Mouse (Mus musculus) intestine, embryonic 16.5 days (tissue): ENCODE data around the gene Zfp541. TPM values are rescaled to one million over a fixed set of nuclear protein-coding genes. Genes with fewer than 3 reads are reported as not detected.
A peak's percentile ranks its signal among the peaks of the same experiment; 100 is the strongest.

ENCODE experiments used
- ATAC-seq: fragments of 200-750 bp; cut with Nextera tagmentation; 2 replicates; pipeline ENCODE4 v1.8.0; 2017; ENCODE audit warnings: moderate TSS enrichment, moderate library complexity
- H3K27ac ChIP-seq: fragments of 300-500 bp; sonication (generic); 2 replicates; pipeline ENCODE4 v1.5.1; 2014; ENCODE audit warnings: mild to moderate bottlenecking, low read length
- H3K27me3 ChIP-seq: fragments of 300-500 bp; sonication (generic); replicated peaks from 2 replicates; pipeline ENCODE4 v1.6.1; 2014; ENCODE audit warnings: low read length, control low read depth, mixed read lengths; ENCODE audit not compliant: control insufficient read depth, insufficient read depth
- H3K36me3 ChIP-seq: fragments of 300-500 bp; sonication (generic); 2 replicates; pipeline ENCODE4 v1.6.1; 2014; ENCODE audit warnings: low read length, control low read depth; ENCODE audit not compliant: control insufficient read depth, insufficient read depth
- H3K4me1 ChIP-seq: fragments of 300-500 bp; sonication (generic); 2 replicates; pipeline ENCODE4 v1.6.1; 2014; ENCODE audit warnings: low read length, control low read depth, mixed read lengths; ENCODE audit not compliant: control insufficient read depth, insufficient read depth
- H3K4me2 ChIP-seq: fragments of 300-500 bp; sonication (generic); 2 replicates; pipeline ENCODE4 v1.6.1; 2014; ENCODE audit warnings: low read depth, low read length, control low read depth
- H3K4me3 ChIP-seq: fragments of 300-500 bp; sonication (generic); 2 replicates; pipeline ENCODE4 v1.5.1; 2014; ENCODE audit warnings: mild to moderate bottlenecking, low read length
- H3K9ac ChIP-seq: fragments of 300-500 bp; sonication (generic); 2 replicates; pipeline ENCODE4 v1.6.1; 2014; ENCODE audit warnings: low read depth, low read length
- H3K9me3 ChIP-seq: fragments of 300-500 bp; sonication (generic); 2 replicates; pipeline ENCODE4 v1.6.1; 2016; ENCODE audit warnings: low read length, control low read depth; ENCODE audit not compliant: control insufficient read depth
- WGBS: fragments of 180-500 bp; shearing (Covaris S2); extraction: QIAGEN DNeasy Blood & Tissue Kit; methylation state at CpG from one replicate; pipeline ENCODE4 v1.1.7; 2014; 5-methylcytosine and 5-hydroxymethylcytosine counted together
- polyA plus RNA-seq: library from polyadenylated mRNA; unstranded; fragments of >200 nt; fragmentation: Nextera tagmentation; extraction: Ambion mirVana; gene quantifications from 2 replicates; pipeline ENCODE4 v1.2.1, GENCODE M21; 2015

Zfp541 gene
- polyA plus RNA-seq, 1 experiment from 2014 or later = 0.07 TPM

DNA sequence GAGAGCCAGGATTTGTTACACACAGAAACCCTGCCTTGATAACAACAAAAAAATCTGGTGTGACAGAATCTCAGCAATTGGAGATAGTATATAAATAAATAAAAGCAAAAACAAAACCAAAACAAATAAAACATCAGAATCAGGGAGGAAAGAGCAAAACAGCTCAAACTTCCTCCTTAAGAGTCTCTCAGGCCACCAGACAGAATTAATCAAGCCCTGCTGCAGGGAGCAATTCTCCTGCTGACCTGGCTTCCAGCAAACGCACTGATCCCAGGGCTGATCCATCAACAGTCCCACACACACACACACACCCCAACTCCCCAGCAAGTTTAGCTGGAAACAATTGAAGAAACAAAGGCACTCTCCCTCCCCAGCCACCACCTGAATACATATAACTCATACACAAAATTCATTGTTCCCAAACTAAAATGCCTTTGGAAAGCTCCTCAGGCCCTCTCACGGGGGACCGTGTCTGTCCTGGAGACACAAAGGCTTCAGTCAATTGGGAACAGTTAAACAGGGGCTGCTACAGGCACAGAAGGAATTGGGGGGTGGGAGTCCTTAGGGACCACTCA, 17.7 kb upstream of the Zfp541 start:
- Histone ChIP-seq H3K9ac (peak overlapping the region; percentile 19; the same call in 1 of the 2 replicates), H3K4me2 (no peak overlapping the region), H3K9me3 (no peaks in the 10 kb centered on the region), H3K4me3 (no peak overlapping the region), H3K27me3 (no peaks in the 10 kb centered on the region), H3K4me1 (peaks cover 32% of the 10 kb centered on the region), H3K36me3 (no peaks in the 10 kb centered on the region), H3K27ac (peak overlapping the region; percentile 23; the same call in 1 of the 2 replicates)
- no peak for ATAC-seq
- 56% methylated on average over 3 of the region's 3 CpGs for WGBS

DNA sequence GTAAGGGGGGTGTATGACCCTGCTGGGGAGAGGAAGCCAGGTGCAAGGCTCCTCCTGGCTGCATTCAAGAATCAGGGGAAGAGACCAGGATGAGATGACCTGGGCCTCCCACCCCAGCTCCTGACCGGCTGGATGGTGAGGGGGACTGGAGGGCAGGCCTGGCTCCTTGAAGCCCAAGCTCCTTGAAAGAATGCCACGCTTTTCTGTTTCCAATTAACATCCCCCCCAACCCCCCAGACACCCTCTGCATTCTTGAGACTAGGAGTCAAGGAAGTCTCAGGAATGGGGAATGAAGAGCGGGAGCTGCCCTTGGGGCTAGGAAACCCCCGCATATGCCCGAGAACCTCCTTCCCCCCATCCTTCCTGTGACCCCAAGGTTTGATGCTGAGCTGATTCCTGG, 17.1 kb upstream of the Zfp541 start:
- H3K27ac ChIP-seq = no peak overlapping the region; the same call in 1 of the 2 replicates
- 56% methylated on average over 5 of the region's 5 CpGs for WGBS

GRCm38 (mm10) chr7:16045538-16045937, 16.1 kb upstream of the Zfp541 start:
- WGBS = 51% methylated on average over 2 of the region's 2 CpGs
- Histone ChIP-seq H3K27me3 (no peaks in the 10 kb centered on the region), H3K4me3 (peak overlapping the region; percentile 83), H3K27ac (peak overlapping the region; percentile 97), H3K36me3 (no peaks in the 10 kb centered on the region), H3K4me1 (peaks cover 46% of the 10 kb centered on the region), H3K4me2 (peak overlapping the region; percentile 75), H3K9ac (no peak overlapping the region; the same call in 1 of the 2 replicates), H3K9me3 (no peaks in the 10 kb centered on the region)
- no peak for ATAC-seq

More for the DNA sequence above, 17.1 kb upstream of the Zfp541 start:
- H3K4me1 ChIP-seq = peaks cover 38% of the 10 kb centered on the region
- no peaks in the 10 kb centered on the region for H3K27me3 ChIP-seq
- H3K9ac ChIP-seq = peak overlapping the region; percentile 19; the same call in 1 of the 2 replicates
- no peaks in the 10 kb centered on the region for H3K9me3 ChIP-seq
- no peak overlapping the region for H3K4me2 ChIP-seq
- no peaks in the 10 kb centered on the region for H3K36me3 ChIP-seq
- no peak overlapping the region for H3K4me3 ChIP-seq
- ATAC-seq = no peak

DNA sequence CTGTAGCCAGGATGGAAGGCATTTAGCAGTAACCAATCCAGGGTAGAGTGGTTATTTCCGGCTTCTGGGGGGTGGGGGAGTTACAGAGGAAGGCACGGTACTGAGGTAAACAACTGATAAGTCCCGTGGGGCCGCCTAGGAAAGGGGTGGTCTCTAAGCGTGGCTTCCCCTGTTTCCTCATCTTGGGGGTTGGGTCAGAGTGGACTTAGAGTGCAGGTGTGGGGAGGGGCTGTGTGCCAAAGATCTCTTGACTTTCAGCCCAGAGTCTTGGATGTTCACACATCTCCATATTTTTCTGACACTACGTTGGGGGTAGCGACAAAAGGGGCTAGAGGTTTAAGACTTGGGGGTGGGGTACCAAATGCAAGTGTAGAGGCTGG, 15.5 kb upstream of the Zfp541 start:
- WGBS = 1% methylated on average over 7 of the region's 7 CpGs
- Histone ChIP-seq H3K27ac (peak overlapping the region; percentile 97), H3K4me3 (peak overlapping the region; percentile 83), H3K36me3 (no peaks in the 10 kb centered on the region), H3K4me1 (peaks cover 46% of the 10 kb centered on the region), H3K9me3 (no peaks in the 10 kb centered on the region), H3K9ac (peak overlapping the region; percentile 99), H3K27me3 (no peaks in the 10 kb centered on the region), H3K4me2 (peak overlapping the region; percentile 75)
- peak; percentile 43 for ATAC-seq

DNA sequence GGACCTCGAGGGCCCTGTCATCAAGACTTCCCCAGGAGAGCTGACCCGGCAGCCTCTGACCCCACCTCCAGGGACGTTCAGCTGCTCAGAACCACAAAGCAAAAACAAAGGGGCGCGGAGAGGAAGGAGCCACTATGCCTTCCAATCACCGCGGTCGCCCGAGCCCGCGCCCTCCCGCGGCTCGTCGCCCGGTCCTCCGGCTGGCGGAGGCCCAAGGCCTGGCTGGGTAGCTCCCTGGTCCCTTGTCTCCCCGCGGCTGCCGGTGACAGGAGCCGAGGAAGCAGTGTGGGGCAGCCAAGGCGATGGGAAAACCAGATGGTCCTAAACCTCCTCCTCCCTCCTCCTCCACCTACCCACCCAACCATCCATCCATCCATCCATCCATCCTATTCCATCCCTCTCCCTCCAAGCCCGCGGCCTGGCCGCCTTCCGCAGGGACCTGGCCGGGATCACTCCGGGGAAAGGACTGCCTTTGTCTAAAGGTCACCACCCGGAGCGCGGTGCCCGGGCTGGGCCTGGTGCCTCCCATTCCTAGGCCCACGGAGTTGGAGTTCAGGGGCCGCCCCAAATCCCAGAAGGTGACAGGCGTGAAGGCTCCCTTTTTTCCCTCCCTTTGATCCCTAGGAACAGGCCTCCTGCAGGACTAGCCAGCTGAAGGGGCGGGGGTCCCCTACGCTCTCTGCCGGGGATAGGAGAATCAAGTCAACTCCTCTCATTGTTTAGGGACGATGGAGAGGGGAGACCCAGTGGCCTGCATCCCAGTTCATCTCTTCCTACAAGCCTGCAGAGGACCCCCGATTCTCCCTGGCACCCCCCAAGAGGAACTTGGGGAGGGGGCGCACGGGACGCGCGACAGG, 14.9 kb upstream of the Zfp541 start:
- under 1% methylated on average over 45 of the region's 46 CpGs for WGBS
- Histone ChIP-seq H3K36me3 (no peaks in the 10 kb centered on the region), H3K27me3 (no peaks in the 10 kb centered on the region), H3K4me2 (peak overlapping the region; percentile 75), H3K4me1 (peaks cover 48% of the 10 kb centered on the region), H3K9me3 (no peaks in the 10 kb centered on the region), H3K27ac (peak overlapping the region; percentile 97), H3K4me3 (peak overlapping the region; percentile 83), H3K9ac (peak overlapping the region; percentile 99)
- peak; percentile 21 for ATAC-seq

DNA sequence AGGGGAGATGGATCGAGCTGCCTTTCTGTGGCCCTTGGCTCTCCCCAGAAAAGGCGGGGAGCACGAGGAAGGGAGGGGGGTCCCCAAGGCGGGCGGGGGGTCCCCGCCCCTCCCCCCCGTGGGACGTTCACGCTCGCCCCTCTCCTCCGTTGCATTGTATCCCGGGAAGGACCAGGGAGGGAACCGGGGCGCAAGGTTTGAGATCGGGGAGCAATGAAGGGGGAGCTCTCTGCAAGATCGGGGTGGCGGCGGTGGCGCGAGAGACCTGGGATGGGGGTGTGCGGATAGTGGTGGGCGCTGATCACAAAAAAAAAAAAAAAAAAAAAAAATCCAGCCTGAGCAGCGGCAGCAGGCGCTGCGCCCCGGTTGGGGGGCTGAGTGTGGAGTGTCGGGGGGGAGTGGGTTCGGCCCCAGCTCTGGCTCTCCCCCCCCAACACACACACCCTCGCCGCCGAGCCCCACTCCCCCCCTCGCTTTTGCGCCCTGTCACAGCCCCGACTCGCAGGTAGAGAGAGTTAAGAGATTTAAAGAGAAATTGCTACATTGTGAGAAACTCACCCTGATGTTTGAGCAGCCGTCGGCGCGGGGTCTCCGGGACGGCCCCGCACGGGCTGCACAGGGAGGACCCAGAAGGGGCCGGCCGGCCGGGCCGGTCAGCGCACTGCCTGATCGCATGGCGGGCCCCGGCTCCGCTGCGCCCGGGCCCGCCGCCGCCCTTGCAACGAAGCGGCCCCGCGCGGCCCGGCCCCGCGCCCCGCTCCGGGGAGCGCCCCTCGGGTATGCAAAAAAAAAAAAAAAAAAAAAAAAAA, 14.1 kb upstream of the Zfp541 start, which contains the start of gene Bicra:
TSS of gene Bicra (minus strand) at position 584 of the 809 bp plus-strand sequence.
- no peaks in the 10 kb centered on the region for H3K36me3 ChIP-seq
- H3K27ac ChIP-seq = peak within 1 kb of the TSS; percentile 97
- peak within 1 kb of the TSS; percentile 94 for H3K4me2 ChIP-seq
- no peaks in the 10 kb centered on the region for H3K9me3 ChIP-seq
- H3K4me3 ChIP-seq = peak within 1 kb of the TSS; percentile 83
- no peaks in the 10 kb centered on the region for H3K27me3 ChIP-seq
- 1% methylated on average over 62 of the region's 69 CpGs for WGBS
- H3K4me1 ChIP-seq = peaks cover 48% of the 10 kb centered on the region
- peak within 1 kb of the TSS; percentile 99 for H3K9ac ChIP-seq
- ATAC-seq = peak; percentile 74

DNA sequence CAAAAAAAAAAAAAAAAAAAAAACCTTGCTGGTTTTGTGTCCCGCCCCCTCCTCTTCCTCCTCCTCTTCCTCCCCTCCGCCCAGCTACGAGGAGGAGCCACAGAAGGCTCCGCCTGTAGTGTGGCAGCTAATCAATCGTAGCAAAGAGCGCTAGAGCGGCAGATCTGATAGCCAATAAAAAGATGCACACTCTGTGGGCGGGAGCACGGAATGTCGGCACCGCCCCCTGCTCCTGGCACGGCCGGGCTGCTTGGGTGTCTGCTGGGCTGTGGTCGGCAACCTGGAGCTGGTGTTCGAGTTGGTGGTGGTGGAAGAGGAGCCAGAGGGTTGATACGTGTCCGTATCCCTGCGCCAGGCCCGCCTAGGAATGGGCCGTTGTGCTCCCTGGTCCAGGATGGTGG, 13.4 kb upstream of the Zfp541 start:
- peaks cover 48% of the 10 kb centered on the region for H3K4me1 ChIP-seq
- ATAC-seq = peak; percentile 82
- WGBS = under 1% methylated on average over 19 of the region's 20 CpGs
- no peaks in the 10 kb centered on the region for H3K36me3 ChIP-seq
- peak overlapping the region; percentile 83 for H3K4me3 ChIP-seq
- H3K9ac ChIP-seq = peak overlapping the region; percentile 99
- no peaks in the 10 kb centered on the region for H3K9me3 ChIP-seq
- peak overlapping the region; percentile 94 for H3K4me2 ChIP-seq
- peak overlapping the region; percentile 97 for H3K27ac ChIP-seq
- no peaks in the 10 kb centered on the region for H3K27me3 ChIP-seq

GRCm38 (mm10) chr7:16048675-16049575, 12.7 kb upstream of the Zfp541 start:
- peaks cover 41% of the 10 kb centered on the region for H3K4me1 ChIP-seq
- no peak; the same call in 1 of the 2 replicates for ATAC-seq
- H3K4me2 ChIP-seq = peak overlapping the region; percentile 94

More at GRCm38 (mm10) chr7:16048675-16049575, 12.7 kb upstream of the Zfp541 start:
- H3K9ac ChIP-seq = peak overlapping the region; percentile 92
- no peaks in the 10 kb centered on the region for H3K9me3 ChIP-seq
- H3K36me3 ChIP-seq = no peaks in the 10 kb centered on the region
- H3K27ac ChIP-seq = peak overlapping the region; percentile 87
- H3K4me3 ChIP-seq = peak overlapping the region; percentile 83
- H3K27me3 ChIP-seq = no peaks in the 10 kb centered on the region
- 7% methylated on average over 36 of the region's 36 CpGs for WGBS
